Mouse (Mus musculus) G1E (cell line): ENCODE results near the gene Krt19.

Experiments
- CTCF ChIP-seq: IDR thresholded peaks from 2 replicates; pipeline ENCODE4 v1.5.1; 2012; ENCODE audit warnings: low read depth, low read length, inconsistent platforms, mixed read lengths
- GATA1 ChIP-seq: IDR thresholded peaks from 2 replicates; pipeline ENCODE4 v1.6.1; 2012; ENCODE audit warnings: borderline replicate concordance, low read length, inconsistent platforms, mixed read lengths
- GATA2 ChIP-seq: IDR thresholded peaks from 2 replicates; pipeline ENCODE4 v1.6.1; 2012; ENCODE audit warnings: low read depth, low read length, inconsistent platforms, borderline replicate concordance
- POLR2AphosphoS5 ChIP-seq: IDR thresholded peaks from 2 replicates; pipeline ENCODE4 v1.6.1; 2012; ENCODE audit warnings: low read depth, low read length, inconsistent platforms; ENCODE audit not compliant: insufficient replicate concordance
- TAL1 ChIP-seq: conservative IDR thresholded peaks from 2 replicates; pipeline ENCODE4 v1.6.1; 2012; ENCODE audit warnings: low read depth, low read length, inconsistent platforms, mixed read lengths

DNA sequence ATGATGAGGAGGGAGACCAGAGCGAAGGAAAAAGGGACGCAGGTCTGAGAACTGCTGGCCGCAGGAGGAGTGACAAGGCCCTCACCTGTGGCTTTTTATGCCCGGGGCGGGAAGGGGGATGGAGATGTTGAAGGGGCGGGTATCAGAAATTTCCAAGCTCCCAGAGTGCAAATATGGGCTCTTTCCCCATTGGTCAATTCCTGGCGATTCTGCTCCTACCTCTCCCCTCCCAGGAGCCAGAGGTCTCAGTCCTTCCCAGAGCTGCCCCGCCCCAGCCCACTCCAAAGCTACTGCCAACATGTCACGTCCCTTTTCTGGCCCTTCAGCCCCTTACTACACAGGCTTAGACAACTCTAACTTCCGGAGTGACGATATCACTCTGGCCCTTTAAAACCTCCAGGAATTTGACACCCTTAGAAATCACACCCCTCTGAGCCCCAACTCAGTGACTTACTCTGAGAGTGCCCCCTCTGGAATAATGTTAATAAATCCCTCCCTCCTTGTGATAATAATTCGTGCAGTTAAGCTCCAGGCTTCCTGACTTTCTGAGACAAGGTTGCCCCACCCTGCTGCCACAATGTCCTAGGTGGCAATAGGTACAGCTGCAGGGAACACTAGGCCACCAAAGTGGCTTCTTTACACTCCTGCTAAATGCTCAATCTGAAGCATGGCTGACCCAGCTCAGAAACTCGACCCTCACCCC, 2.5 kb downstream of the Krt19 start:
- TF ChIP-seq CTCF = no peak
- TF ChIP-seq GATA1 = no peak
- no peak for TF ChIP-seq POLR2AphosphoS5
- no peak for TF ChIP-seq GATA2
- TF ChIP-seq TAL1 = no peak
